Mouse (Mus musculus) mesoderm, embryonic 11.5 days (tissue): ENCODE measurements around the gene Dlg2.

Experiments used
- DNase-seq: peaks from one replicate; pipeline ENCODE4 v3.0.0-alpha.2; 2012; ENCODE audit warnings: low read depth, low spot score

Gene Dlg2

DNA sequence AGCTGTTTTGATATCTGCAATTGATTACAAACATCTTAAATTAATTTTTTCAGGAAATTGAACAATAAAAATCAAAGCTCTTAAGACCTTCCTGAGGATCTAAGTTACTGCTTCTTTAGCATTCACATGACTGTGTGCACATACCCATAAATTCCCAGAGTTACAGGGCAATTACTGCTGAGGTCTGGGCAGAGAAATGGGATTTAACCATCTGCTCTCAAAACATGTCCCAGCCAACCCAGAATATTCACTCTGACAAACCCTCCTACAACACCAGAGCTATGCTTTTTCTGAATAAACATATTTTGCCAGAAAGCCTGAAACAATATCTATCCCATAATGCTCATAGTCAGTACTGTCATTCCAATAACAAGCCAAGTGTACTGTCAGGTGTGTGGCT is 1788.5 kb downstream of the Dlg2 start:
- DNase-seq, result no peak

- no peak for DNase-seq
Observed at GRCm38 (mm10) chr7:92275353-92275752, 1798.9 kb downstream of the Dlg2 start.

GRCm38 (mm10) chr7:92277629-92278028 is 1801.2 kb downstream of the Dlg2 start:
- DNase-seq, result no peak

GRCm38 (mm10) chr7:92280925-92281324 is 1804.5 kb downstream of the Dlg2 start:
- peak; percentile 54 for DNase-seq

DNA sequence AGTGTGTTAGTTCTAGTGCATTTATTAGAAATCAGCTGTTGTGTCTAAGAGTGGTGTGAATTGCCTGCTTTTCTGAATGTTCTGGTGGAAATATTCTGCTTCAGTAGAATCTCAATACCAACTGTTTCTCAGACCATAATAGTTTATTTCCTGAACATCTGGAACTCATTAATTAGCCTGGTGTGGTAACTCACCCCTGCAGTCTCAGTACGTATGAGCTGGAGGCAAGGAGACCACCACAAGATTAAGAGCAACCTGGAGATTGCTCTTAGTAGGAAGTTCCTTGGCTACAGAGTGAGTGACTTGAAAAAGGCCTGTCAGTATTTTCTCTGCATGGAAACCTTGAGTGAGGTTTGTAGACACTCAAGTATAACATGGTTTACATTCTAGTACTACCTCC is 1810.6 kb downstream of the Dlg2 start:
- DNase-seq, result no peak

DNA sequence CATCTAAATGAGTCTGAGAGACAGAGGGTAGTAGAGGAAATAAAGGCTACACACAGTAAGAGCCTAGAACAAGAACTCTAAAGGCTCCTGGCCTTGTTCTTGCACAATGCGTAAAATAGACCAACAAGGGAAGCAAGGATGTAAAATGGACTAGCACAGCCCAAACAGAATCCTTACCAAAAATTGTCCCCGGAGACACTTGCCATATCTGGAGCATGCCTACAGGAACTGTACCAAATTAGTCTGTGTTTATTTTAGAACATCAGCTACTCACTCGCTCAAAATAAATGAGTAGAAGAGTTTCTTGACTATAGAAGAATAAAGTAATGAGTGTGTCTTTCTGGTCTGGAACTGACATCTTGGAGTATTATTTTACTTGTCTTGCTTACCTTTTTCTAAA is 1812.3 kb downstream of the Dlg2 start:
- no peak for DNase-seq

- DNase-seq, result no peak
Observed at GRCm38 (mm10) chr7:92292918-92293518, 1816.5 kb downstream of the Dlg2 start.

DNA sequence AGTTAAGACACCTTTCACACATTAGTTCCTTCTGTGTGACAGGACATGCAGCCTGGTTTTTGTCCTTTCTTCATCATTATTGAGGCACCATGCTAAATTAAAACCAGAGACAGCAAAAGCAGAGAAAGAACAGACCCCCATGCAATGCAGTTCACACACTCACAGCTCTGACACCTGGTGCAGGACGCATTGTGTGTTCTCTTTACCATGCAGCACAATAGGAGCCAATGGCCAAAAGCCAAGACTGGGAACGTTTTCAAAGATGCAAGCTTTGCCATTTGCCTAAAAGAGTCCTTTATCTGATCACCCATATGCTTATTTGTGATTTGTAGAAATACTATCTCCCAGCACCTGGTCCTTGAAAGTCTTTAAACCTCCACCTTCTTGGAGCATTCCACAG is 1824.6 kb downstream of the Dlg2 start:
- DNase-seq, result no peak

GRCm38 (mm10) chr7:92307634-92308033 is 1831.2 kb downstream of the Dlg2 start:
- DNase-seq, result peak; percentile 15

DNA sequence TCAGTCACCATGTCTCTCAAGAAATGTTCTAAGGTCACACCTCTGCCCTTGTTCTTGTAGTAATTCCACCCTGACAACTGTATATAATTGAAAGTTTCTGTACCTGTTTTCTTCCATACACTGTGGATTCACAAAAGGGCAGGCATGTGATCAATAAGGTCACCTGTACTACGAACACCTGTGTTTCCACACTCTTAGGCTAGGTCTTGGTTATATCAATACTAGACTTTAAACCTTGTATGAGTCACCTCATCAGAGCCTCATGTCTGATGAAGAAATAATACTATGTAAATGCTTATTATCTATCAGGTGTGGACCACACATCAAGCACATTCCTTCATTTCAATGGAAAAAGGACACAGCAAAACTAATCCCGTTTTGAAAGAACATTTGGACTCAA is 1831.7 kb downstream of the Dlg2 start:
- no peak for DNase-seq

DNA sequence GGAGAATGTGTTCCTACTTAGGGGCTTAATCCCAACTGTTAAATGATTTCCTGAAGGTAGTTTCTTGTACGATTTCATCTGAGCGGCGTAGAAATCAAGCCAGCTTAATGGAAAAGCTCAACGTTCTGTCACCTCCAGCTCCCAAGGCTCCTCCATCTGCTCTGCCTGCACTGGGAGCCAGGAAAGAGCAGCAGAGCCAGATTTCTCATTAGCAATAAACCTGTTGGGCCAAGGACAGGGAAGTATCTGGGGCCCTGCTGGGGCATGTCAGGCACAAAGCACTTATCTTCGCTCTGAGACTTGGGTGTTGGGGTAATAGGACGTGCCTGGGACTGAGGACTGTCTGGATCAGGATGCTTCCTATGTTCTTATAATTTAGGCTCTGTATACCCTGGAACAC is 1839.9 kb downstream of the Dlg2 start:
- DNase-seq, result no peak

DNA sequence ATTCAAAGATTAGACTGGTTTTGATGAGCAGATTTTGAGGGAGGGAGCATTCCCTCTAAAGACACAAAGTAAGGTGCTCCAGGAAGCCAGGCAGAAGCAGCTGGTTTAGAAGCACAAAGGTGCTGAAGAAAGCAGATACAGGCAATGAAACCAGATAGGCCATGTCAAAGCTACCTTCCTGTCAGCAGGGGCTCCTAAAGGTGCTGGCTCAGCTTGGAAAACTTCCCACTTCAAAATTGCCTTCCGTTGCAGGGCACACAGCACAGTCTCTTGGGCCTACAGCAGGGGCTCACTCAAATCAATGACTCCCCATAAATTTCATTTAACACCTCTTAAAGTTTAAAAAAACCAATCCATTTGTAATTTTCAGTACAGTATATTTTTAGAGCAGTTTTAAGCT is 1843.0 kb downstream of the Dlg2 start:
- no peak for DNase-seq

DNA sequence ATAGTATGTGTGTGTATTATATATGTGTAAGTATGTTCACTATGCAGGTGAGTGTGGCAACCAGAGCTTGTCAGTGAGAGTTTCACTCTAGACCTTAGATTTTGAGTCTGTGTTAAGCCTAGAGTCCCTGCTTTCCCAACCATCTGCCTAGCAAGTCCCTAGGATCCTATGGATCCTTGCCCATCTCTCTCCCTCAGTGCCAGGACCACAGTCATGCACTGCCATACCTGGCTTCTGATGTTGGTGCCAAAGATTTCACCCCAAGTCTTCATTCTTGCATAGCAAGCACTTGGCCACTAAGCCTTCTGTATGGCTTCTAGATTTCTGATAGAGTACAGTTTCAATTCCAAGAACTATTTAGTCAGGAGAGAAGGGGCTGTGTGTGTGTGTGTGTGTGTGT is 1843.7 kb downstream of the Dlg2 start:
- no peak for DNase-seq

GRCm38 (mm10) chr7:92321786-92322185 is 1845.3 kb downstream of the Dlg2 start:
- no peak for DNase-seq

GRCm38 (mm10) chr7:92322342-92323069 is 1846.0 kb downstream of the Dlg2 start:
- DNase-seq, result peak; percentile 23

GRCm38 (mm10) chr7:92323710-92324109 is 1847.2 kb downstream of the Dlg2 start:
- peak; percentile 39 for DNase-seq

DNA sequence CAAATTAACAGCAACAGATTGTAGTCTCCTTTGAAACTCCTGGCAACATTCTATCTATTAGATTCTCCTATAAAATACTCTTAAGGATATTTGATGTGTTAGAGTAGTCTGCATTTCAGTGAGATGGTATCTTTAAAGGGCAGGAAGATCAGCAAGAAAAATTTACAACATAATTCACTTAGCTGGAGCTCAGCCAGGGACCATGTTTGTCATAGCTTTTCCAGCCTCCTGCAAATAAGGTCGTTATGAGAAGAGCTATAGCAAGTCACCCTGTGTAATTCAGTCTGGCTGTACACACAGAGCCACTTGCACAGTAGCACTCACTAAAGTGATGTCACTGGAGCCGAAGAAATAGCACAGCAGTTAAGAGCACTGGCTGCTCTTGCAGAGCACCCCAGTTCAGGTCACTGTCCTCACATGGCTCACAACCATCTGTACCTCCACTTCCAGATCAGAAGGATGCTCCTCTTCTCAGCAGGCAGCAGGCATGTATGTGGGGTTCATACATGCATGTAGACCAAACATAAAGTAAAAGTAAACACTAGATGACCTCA is 1850.9 kb downstream of the Dlg2 start:
- DNase-seq, result no peak

DNA sequence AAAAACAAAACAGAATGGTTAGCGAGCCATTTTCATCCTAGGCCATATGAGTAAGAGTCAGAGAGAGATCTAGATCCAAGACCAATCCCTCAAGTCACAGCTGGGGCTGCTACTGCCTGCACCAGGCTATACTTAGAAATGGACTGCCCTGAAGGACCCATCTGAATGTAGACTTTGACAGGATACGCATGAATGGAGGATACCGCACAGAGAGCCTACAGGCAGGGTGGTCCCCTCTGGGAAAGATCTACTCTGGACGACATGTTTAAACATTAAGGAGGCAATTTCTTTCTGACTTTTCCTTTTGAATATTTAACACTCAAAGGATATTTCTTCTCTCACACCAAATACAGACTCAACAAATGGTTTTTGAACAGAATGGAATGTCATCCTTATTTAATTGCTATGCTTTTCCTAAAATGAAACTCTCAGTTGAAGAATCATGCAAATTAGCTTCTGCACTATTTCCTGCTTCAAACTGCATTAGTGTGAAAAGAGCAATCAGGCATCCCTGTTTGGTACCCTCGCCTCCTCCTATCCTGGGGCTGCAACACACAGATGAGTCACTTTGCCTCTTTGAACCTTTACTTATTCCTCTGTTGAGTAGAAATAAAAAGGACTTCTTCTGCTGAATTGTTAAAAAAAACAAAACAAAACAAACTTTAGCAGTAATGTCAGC is 1856.9 kb downstream of the Dlg2 start:
- no peak for DNase-seq

DNA sequence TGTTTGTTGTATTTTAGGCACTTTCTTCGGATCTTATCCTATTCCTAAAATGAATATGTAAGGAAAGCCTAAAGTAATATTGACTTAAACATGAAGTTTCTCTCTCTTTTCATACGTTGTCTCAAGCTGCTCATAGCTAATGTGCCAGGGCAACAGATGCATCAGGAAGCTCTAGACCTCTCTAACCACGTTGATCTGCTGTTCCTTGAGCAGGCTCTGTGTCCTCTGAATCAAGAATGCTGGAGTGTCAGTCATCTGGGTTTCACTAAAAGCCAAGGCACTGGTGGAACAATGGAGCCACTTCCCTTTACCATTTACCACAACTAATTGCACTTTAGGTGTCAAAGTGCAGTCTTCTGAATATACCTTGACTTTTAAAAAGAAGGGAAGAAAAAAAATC is 1880.1 kb downstream of the Dlg2 start:
- DNase-seq, result no peak

DNA sequence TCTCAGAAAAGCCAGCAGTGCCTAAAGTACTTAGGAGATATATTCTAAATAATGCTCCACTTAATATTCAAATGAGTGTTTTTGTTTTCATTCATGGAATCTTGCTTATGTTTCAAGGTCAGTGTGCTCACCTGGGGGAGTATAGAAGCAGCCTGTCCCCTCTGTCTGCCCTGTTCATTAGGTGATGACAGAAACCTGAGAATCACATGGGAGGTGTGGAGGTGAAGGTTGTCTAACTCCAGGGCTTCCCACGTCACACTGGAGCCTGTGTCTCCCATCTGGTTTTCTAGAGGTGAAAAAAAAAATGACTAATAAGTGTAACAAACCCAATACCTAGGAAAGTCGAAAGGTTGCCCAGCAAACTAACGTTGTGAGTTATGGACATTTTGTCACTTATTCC is 1886.9 kb downstream of the Dlg2 start:
- no peak for DNase-seq

DNA sequence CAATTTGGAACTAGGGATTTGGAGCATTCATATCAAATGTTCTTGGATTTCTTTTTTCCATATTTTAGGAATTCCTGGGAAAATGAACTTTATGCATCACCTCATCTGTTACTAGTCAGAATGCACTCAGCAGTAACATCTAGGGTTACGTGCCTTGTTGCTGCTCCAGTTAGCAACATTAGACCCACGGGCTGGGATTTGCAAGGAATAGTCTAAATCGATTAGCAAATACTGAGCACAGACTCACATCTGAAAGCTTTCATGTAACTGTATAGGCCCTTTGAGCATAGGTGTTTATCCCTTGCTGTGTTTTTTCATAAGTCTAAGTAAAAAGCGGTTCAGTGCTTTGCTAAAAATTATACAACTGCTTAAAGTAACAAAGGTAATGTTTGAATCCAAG is 1887.3 kb downstream of the Dlg2 start:
- no peak for DNase-seq

GRCm38 (mm10) chr7:92367111-92367510 is 1890.6 kb downstream of the Dlg2 start:
- DNase-seq, result no peak

GRCm38 (mm10) chr7:92370521-92370920 is 1894.0 kb downstream of the Dlg2 start:
- no peak for DNase-seq
